Mouse (Mus musculus): ENCODE measurements around the gene Bcl3. TPM values are rescaled to one million over a fixed set of nuclear protein-coding genes. Genes with fewer than 3 reads are reported as not detected.

Gene Bcl3
- polyA plus RNA-seq (2011; ENCODE audit: insufficient read depth, insufficient read length, low replicate concordance, missing spikeins) = 6.4 and 13.0 TPM in 2 replicates

DNA sequence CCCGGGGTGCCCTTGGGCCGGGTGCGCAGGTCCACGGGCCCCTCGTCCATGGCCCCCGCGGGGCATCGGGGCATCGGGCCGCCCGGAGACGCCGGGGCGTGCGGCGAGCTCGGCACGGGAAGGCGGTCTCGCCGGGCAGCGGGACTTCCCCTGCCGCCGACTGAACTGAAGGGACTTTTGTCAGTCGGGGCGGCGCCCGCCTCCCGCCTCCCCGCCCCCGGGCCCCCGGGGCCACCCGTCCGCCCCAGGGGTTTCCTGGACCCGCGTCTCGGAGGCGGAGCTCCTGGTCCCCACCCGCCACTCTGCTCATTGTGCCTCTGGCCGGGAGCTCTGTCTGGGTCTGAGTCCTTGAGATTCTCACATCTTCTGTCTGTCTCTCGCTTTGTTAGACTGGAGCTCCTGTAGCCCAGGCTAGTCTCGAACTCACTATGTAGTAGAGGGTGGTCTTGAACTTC lies at the start of gene Bcl3:
Gene Bcl3, minus strand, starts transcription at position 167 of the 455 bp plus-strand sequence.
- under 1% methylated on average over 42 of the region's 42 CpGs for WGBS
- Histone ChIP-seq H3K27ac (ENCODE audit: control insufficient read depth, insufficient read depth, low read depth, low read length, poor library complexity) (peak within 1 kb of the TSS; percentile 79), H3K4me1 (ENCODE audit: control insufficient read depth, insufficient read depth, low read length) (peaks cover 2% of the 10 kb centered on the region), H3K4me3 (replicated peaks; ENCODE audit: control insufficient read depth, low read depth, low read length) (peak within 1 kb of the TSS; percentile 57)
- TF ChIP-seq POLR2A (IDR thresholded peaks at IDR 0.05; ENCODE audit: borderline replicate concordance, control insufficient read depth, low read depth, low read length) (peak; percentile 53; the same call in 1 of the 2 replicates), CTCF (IDR thresholded peaks at IDR 0.05; ENCODE audit: control insufficient read depth, insufficient read depth, low read length) (no peak)

GRCm38 (mm10) chr7:19871943-19872601 lies 49.5 kb upstream of the Bcl3 start:
- Histone ChIP-seq H3K27ac (ENCODE audit: control insufficient read depth, insufficient read depth, low read depth, low read length, poor library complexity) (peak overlapping the region; percentile 88; the same call in 1 of the 2 replicates), H3K4me3 (replicated peaks; ENCODE audit: control insufficient read depth, low read depth, low read length) (no peak overlapping the region), H3K4me1 (ENCODE audit: control insufficient read depth, insufficient read depth, low read length) (peaks cover 6% of the 10 kb centered on the region)
- TF ChIP-seq CTCF (IDR thresholded peaks at IDR 0.05; ENCODE audit: control insufficient read depth, insufficient read depth, low read length) = peak; percentile 78
- TF ChIP-seq POLR2A (IDR thresholded peaks at IDR 0.05; ENCODE audit: borderline replicate concordance, control insufficient read depth, low read depth, low read length) = no peak
- 11% methylated on average over 5 of the region's 5 CpGs for WGBS

DNA sequence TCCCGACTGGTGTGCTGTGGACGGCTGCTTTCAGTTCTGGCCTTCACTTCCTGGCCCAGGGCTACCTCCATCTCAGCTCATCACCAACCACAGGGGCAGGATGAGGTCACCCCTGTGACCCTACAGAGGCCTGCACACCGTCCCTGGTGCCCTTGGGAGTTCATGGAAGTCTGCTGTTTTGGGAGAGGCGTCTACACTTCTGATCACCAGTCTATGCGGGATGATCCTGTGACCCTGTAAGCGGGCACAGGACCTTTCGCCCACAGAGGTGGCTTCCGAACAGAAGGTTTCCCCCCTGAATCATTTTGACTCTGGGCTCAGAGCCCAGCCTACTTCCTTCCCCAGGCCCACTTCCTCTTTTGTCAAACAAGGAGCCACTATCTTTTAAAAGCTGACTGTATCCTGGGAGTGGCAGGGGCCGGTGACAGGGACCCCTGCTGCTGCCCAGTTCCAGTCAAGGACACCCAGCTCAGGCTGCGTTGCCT lies 48.6 kb upstream of the Bcl3 start:
- H3K4me1 ChIP-seq (ENCODE audit: control insufficient read depth, insufficient read depth, low read length) = peaks cover 6% of the 10 kb centered on the region
- H3K27ac ChIP-seq (ENCODE audit: control insufficient read depth, insufficient read depth, low read depth, low read length, poor library complexity) = peak overlapping the region; percentile 88
- WGBS = 1% methylated on average over 10 of the region's 10 CpGs
- peak overlapping the region; percentile 29 for H3K4me3 ChIP-seq (replicated peaks; ENCODE audit: control insufficient read depth, low read depth, low read length)
- TF ChIP-seq POLR2A (IDR thresholded peaks at IDR 0.05; ENCODE audit: borderline replicate concordance, control insufficient read depth, low read depth, low read length) (no peak; the same call in 1 of the 2 replicates), CTCF (IDR thresholded peaks at IDR 0.05; ENCODE audit: control insufficient read depth, insufficient read depth, low read length) (no peak)

DNA sequence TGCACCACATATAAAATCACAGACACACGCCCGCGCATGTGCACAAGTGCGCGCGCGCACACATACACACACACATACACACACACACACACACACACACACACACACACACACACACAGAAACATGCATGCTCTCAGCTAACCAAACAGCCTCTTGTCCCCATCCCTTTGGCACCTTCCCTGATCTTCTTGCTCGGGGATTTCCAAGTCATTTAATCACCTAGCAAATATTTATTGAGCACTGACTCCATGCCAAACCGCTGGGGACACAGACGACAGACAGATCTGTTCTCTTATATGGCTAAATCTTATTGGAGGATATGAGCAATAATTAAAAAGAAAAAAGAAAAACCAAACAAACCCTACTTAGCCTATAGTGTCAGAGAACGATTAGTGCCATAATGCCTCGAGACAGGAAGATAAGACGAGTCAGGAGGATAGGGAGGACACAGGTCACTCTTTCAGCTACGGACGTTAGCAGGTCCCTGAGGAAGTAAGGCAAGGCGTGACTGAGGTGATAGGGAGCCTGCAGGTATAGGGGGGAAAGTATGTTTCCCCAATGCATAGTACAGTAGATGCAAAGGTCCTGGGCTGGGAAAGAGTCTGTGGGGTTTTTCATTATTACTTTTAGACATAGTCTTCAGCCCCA lies 45.3 kb upstream of the Bcl3 start:
- no peak for TF ChIP-seq CTCF (IDR thresholded peaks at IDR 0.05; ENCODE audit: control insufficient read depth, insufficient read depth, low read length)
- no peak for TF ChIP-seq POLR2A (IDR thresholded peaks at IDR 0.05; ENCODE audit: borderline replicate concordance, control insufficient read depth, low read depth, low read length)
- no peak overlapping the region for H3K27ac ChIP-seq (ENCODE audit: control insufficient read depth, insufficient read depth, low read depth, low read length, poor library complexity)
- H3K4me3 ChIP-seq (replicated peaks; ENCODE audit: control insufficient read depth, low read depth, low read length) = no peak overlapping the region
- H3K4me1 ChIP-seq (ENCODE audit: control insufficient read depth, insufficient read depth, low read length) = peaks cover 5% of the 10 kb centered on the region; the same call in 1 of the 2 replicates
- 88% methylated on average over 16 of the region's 16 CpGs for WGBS

DNA sequence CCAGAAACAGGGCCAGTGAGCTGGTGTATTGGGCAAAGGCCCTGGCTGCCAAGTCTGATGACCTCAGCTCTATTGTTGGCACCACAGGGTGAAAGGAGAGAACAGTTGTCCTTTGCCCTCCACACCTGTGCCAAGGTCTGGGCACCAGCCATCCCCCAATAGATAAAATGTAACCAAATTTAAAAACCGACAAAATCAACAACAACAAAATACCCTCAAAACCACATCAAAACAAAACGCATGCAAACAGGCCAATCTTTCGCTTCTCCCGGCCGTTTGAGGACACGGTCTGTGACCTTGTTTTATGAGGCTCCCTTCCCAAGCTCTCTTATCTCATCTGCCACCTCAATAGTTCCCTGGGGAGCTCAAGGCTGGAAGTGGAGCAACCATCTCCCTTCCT lies 43.9 kb upstream of the Bcl3 start:
- WGBS = 76% methylated on average over 6 of the region's 6 CpGs
- Histone ChIP-seq H3K4me3 (replicated peaks; ENCODE audit: control insufficient read depth, low read depth, low read length) (no peak overlapping the region), H3K27ac (ENCODE audit: control insufficient read depth, insufficient read depth, low read depth, low read length, poor library complexity) (no peak overlapping the region), H3K4me1 (ENCODE audit: control insufficient read depth, insufficient read depth, low read length) (peaks cover 1% of the 10 kb centered on the region; the same call in 1 of the 2 replicates)
- TF ChIP-seq POLR2A (IDR thresholded peaks at IDR 0.05; ENCODE audit: borderline replicate concordance, control insufficient read depth, low read depth, low read length) (no peak), CTCF (IDR thresholded peaks at IDR 0.05; ENCODE audit: control insufficient read depth, insufficient read depth, low read length) (no peak)

DNA sequence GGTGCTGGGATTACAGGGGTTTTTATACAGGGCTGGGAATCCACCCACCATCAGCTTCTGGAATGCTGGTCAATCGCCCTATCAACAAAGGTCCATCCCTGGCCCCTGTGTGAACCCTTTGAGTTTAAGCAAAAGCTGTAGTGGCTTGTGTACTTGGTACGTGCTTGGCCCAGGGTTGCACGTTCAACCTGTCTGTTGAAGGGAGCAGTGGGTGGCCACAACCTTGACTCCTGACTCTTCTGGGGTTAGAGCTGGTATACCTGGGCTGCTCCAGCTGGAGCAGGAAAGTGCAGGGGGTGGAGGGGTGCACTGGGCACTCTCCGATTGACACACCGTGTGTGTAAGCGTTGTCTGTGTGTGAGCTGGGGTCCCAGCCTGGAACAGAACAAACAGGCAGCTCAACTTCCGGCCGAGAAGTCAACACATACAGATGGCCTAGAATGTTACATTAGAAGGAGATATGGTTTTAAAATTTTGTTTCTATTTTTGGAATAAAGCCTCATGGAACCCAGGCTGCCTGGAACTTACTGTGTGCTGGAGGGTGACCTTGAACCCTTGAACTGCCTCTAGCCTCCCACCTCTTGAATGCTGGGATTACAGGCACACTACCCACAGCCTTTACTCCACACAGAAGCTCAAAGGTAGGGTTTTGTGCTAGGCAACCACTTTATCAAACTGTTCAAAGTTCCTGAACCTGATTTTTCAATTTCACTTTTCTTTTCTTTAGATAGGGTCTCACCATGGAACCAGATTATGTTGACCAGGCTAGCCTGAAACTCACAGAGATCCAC lies 42.9 kb upstream of the Bcl3 start:
- WGBS = 82% methylated on average over 8 of the region's 8 CpGs
- H3K27ac ChIP-seq (ENCODE audit: control insufficient read depth, insufficient read depth, low read depth, low read length, poor library complexity) = no peak overlapping the region
- H3K4me3 ChIP-seq (replicated peaks; ENCODE audit: control insufficient read depth, low read depth, low read length) = no peak overlapping the region
- TF ChIP-seq CTCF (IDR thresholded peaks at IDR 0.05; ENCODE audit: control insufficient read depth, insufficient read depth, low read length) (no peak), POLR2A (IDR thresholded peaks at IDR 0.05; ENCODE audit: borderline replicate concordance, control insufficient read depth, low read depth, low read length) (no peak)
- H3K4me1 ChIP-seq (ENCODE audit: control insufficient read depth, insufficient read depth, low read length) = no peaks in the 10 kb centered on the region

GRCm38 (mm10) chr7:19864241-19864640 lies 41.7 kb upstream of the Bcl3 start:
- Histone ChIP-seq H3K4me3 (replicated peaks; ENCODE audit: control insufficient read depth, low read depth, low read length) (no peak overlapping the region), H3K4me1 (ENCODE audit: control insufficient read depth, insufficient read depth, low read length) (peaks cover 1% of the 10 kb centered on the region; the same call in 1 of the 2 replicates), H3K27ac (ENCODE audit: control insufficient read depth, insufficient read depth, low read depth, low read length, poor library complexity) (no peak overlapping the region)
- WGBS = 31% methylated on average over 2 of the region's 2 CpGs
- TF ChIP-seq POLR2A (IDR thresholded peaks at IDR 0.05; ENCODE audit: borderline replicate concordance, control insufficient read depth, low read depth, low read length) (no peak), CTCF (IDR thresholded peaks at IDR 0.05; ENCODE audit: control insufficient read depth, insufficient read depth, low read length) (no peak)

Data from bone marrow, adult 2 months (tissue).